Mouse (Mus musculus): ENCODE measurements at regions not wholly inside any gene's neighbourhood (a gene's known extent, or its start where the extent isn't known, plus 50 kb on each side); places are given as distances from the start of the nearest gene placed in this dataset.

- no peak for ATAC-seq (replicated peaks; ENCODE audit: low FRiP score, poor library complexity, severe bottlenecking)
Measured at GRCm38 (mm10) chr16:93151652-93152051, 325.7 kb upstream of the Runx1 start.

- ATAC-seq (replicated peaks; ENCODE audit: low FRiP score, poor library complexity, severe bottlenecking): no peak
Measured at GRCm38 (mm10) chr16:93150451-93150850, 324.5 kb upstream of the Runx1 start.

- peak; percentile 91 for ATAC-seq (replicated peaks; ENCODE audit: low FRiP score, poor library complexity, severe bottlenecking)
Measured at GRCm38 (mm10) chr16:93147525-93148222, 321.7 kb upstream of the Runx1 start.

- no peak for ATAC-seq (replicated peaks; ENCODE audit: low FRiP score, poor library complexity, severe bottlenecking)
Measured at GRCm38 (mm10) chr16:93146812-93147211, 320.9 kb upstream of the Runx1 start.

- ATAC-seq (replicated peaks; ENCODE audit: low FRiP score, poor library complexity, severe bottlenecking): no peak
Measured at GRCm38 (mm10) chr16:93145617-93146016, 319.7 kb upstream of the Runx1 start.

- ATAC-seq (replicated peaks; ENCODE audit: low FRiP score, poor library complexity, severe bottlenecking): no peak
Measured at GRCm38 (mm10) chr16:93144033-93144432, 318.1 kb upstream of the Runx1 start.

GRCm38 (mm10) chr16:93143164-93143563 is 317.2 kb upstream of the Runx1 start:
- ATAC-seq (replicated peaks; ENCODE audit: low FRiP score, poor library complexity, severe bottlenecking): no peak

- no peak for ATAC-seq (replicated peaks; ENCODE audit: low FRiP score, poor library complexity, severe bottlenecking)
Measured at GRCm38 (mm10) chr16:93141967-93142366, 316.0 kb upstream of the Runx1 start.

- no peak for ATAC-seq (replicated peaks; ENCODE audit: low FRiP score, poor library complexity, severe bottlenecking)
Measured at GRCm38 (mm10) chr16:93140535-93141110, 314.7 kb upstream of the Runx1 start.

- peak; percentile 60; the same call in 1 of the 2 replicates for ATAC-seq (replicated peaks; ENCODE audit: low FRiP score, poor library complexity, severe bottlenecking)
Measured at GRCm38 (mm10) chr16:93137249-93137648, 311.3 kb upstream of the Runx1 start.

GRCm38 (mm10) chr16:93131404-93131803 is 305.5 kb upstream of the Runx1 start:
- peak; percentile 56 for ATAC-seq (replicated peaks; ENCODE audit: low FRiP score, poor library complexity, severe bottlenecking)

GRCm38 (mm10) chr16:93130622-93131021 is 304.7 kb upstream of the Runx1 start:
- peak; percentile 54 for ATAC-seq (replicated peaks; ENCODE audit: low FRiP score, poor library complexity, severe bottlenecking)

GRCm38 (mm10) chr16:93123707-93124106 is 297.8 kb upstream of the Runx1 start:
- ATAC-seq (replicated peaks; ENCODE audit: low FRiP score, poor library complexity, severe bottlenecking): peak; percentile 50

GRCm38 (mm10) chr16:93116111-93116969 is 290.4 kb upstream of the Runx1 start:
- ATAC-seq (replicated peaks; ENCODE audit: low FRiP score, poor library complexity, severe bottlenecking): no peak

- no peak for ATAC-seq (replicated peaks; ENCODE audit: low FRiP score, poor library complexity, severe bottlenecking)
Measured at GRCm38 (mm10) chr16:93110912-93111311, 285.0 kb upstream of the Runx1 start.

GRCm38 (mm10) chr16:93110451-93110850 is 284.5 kb upstream of the Runx1 start:
- ATAC-seq (replicated peaks; ENCODE audit: low FRiP score, poor library complexity, severe bottlenecking): no peak

GRCm38 (mm10) chr16:93109683-93110407 is 283.9 kb upstream of the Runx1 start:
- ATAC-seq (replicated peaks; ENCODE audit: low FRiP score, poor library complexity, severe bottlenecking): no peak

- no peak for ATAC-seq (replicated peaks; ENCODE audit: low FRiP score, poor library complexity, severe bottlenecking)
Measured at GRCm38 (mm10) chr16:93107524-93107845, 281.5 kb upstream of the Runx1 start.

GRCm38 (mm10) chr16:93106811-93107523 is 281.0 kb upstream of the Runx1 start:
- ATAC-seq (replicated peaks; ENCODE audit: low FRiP score, poor library complexity, severe bottlenecking): no peak

GRCm38 (mm10) chr16:93102174-93102573 is 276.2 kb upstream of the Runx1 start:
- no peak for ATAC-seq (replicated peaks; ENCODE audit: low FRiP score, poor library complexity, severe bottlenecking)
